Mouse (Mus musculus) heart, postnatal 0 days (tissue): ENCODE data around the gene Rrp8. TPM values are rescaled to one million over a fixed set of nuclear protein-coding genes. Genes with fewer than 3 reads are reported as not detected.

Experiments
- ATAC-seq: fragments of 200-750 bp; cut with Nextera tagmentation; 2 replicates; pipeline ENCODE4 v1.8.0; 2017; ENCODE audit warnings: low read depth, moderate number of reproducible peaks, moderate library complexity; ENCODE audit not compliant: insufficient read depth
- DNase-seq: peaks from one replicate; pipeline ENCODE4 v3.0.0-alpha.2; 2016; ENCODE audit warnings: low spot score
- H3K27ac ChIP-seq: fragments of 300-500 bp; sonication (generic); 2 replicates; pipeline ENCODE4 v1.5.1; 2014; ENCODE audit warnings: low read depth, mild to moderate bottlenecking
- H3K27me3 ChIP-seq: fragments of 300-500 bp; sonication (generic); 2 replicates; pipeline ENCODE4 v1.6.1; 2014; ENCODE audit warnings: low read length, mixed read lengths; ENCODE audit not compliant: control insufficient read depth, insufficient read depth
- H3K36me3 ChIP-seq: fragments of 300-500 bp; sonication (generic); replicated peaks from 2 replicates; pipeline ENCODE4 v1.6.1; 2014; ENCODE audit warnings: low read length, mixed read lengths; ENCODE audit not compliant: control insufficient read depth, insufficient read depth
- H3K4me1 ChIP-seq: fragments of 300-500 bp; sonication (generic); 2 replicates; pipeline ENCODE4 v1.6.1; 2014; ENCODE audit warnings: antibody characterized with exemption; ENCODE audit not compliant: control insufficient read depth, insufficient read depth
- H3K4me2 ChIP-seq: fragments of 300-500 bp; sonication (generic); 2 replicates; pipeline ENCODE4 v1.6.1; 2014; ENCODE audit warnings: low read depth, mild to moderate bottlenecking, low read length, moderate library complexity
- H3K4me3 ChIP-seq: fragments of 300-500 bp; sonication (generic); 2 replicates; pipeline ENCODE4 v1.5.1; 2014; ENCODE audit warnings: low read depth, low read length
- H3K9ac ChIP-seq: fragments of 300-500 bp; sonication (generic); replicated peaks from 2 replicates; pipeline ENCODE4 v1.6.1; 2014; ENCODE audit warnings: low read depth, low read length, mixed read lengths
- H3K9me3 ChIP-seq: fragments of 300-500 bp; sonication (generic); replicated peaks from 2 replicates; pipeline ENCODE4 v1.6.1; 2016; ENCODE audit warnings: low read length; ENCODE audit not compliant: control insufficient read depth
- CTCF ChIP-seq: IDR thresholded peaks from 2 replicates; pipeline ENCODE4 v1.5.1; 2016; ENCODE audit warnings: antibody characterized with exemption, control low read depth, low read depth
- EP300 ChIP-seq: IDR thresholded peaks from 2 replicates; pipeline ENCODE4 v1.6.1; 2016; ENCODE audit warnings: antibody characterized with exemption, low read depth
- WGBS: fragments of 180-500 bp; shearing (Covaris S2); extraction: QIAGEN DNeasy Blood & Tissue Kit; methylation state at CpG from one replicate; pipeline ENCODE4 v1.1.7; 2014; 5-methylcytosine and 5-hydroxymethylcytosine counted together
- polyA plus RNA-seq: library from polyadenylated mRNA; unstranded; fragments of >200 nt; fragmentation: Nextera tagmentation; extraction: Ambion mirVana; gene quantifications from 2 replicates; pipeline ENCODE4 v1.2.1, GENCODE M21; 2015
- total RNA-seq: library from RNA; depleted of rRNA; stranded (reverse); fragments of >200 nt; gene quantifications from 2 replicates; pipeline ENCODE4 v1.2.3, GENCODE M21; 2014; ENCODE audit warnings: low replicate concordance

The Rrp8 gene
- total and polyA plus RNA-seq, 2 experiments from 2014 or later, result 17.1 to 21.8 TPM

- no peak overlapping the region for H3K9ac ChIP-seq
- DNase-seq (peak; percentile 65), ATAC-seq (peak; percentile 73)
These were observed 40.8 kb upstream of the Rrp8 start for GRCm38 (mm10) chr7:105777797-105778552.

GRCm38 (mm10) chr7:105777316-105777715 lies 40.1 kb upstream of the Rrp8 start:
- H3K9ac ChIP-seq, result no peak overlapping the region
- 75% methylated on average over 1 of the region's 1 CpGs for WGBS

More at GRCm38 (mm10) chr7:105777797-105778552, 40.8 kb upstream of the Rrp8 start:
- Histone ChIP-seq H3K4me2 (peak overlapping the region; percentile 13), H3K36me3 (no peaks in the 10 kb centered on the region), H3K4me3 (no peak overlapping the region), H3K27ac (peak overlapping the region; percentile 76), H3K9me3 (no peaks in the 10 kb centered on the region), H3K27me3 (no peaks in the 10 kb centered on the region), H3K4me1 (no peaks in the 10 kb centered on the region)
- WGBS, result 39% methylated on average over 13 of the region's 13 CpGs
- TF ChIP-seq EP300, result no peak
- no peak for TF ChIP-seq CTCF

GRCm38 (mm10) chr7:105776026-105776425 lies 38.8 kb upstream of the Rrp8 start:
- Histone ChIP-seq H3K9ac (no peak overlapping the region), H3K9me3 (no peaks in the 10 kb centered on the region), H3K36me3 (peaks cover 14% of the 10 kb centered on the region; the same call in 1 of the 2 replicates), H3K4me1 (no peaks in the 10 kb centered on the region), H3K27ac (no peak overlapping the region), H3K27me3 (no peaks in the 10 kb centered on the region), H3K4me2 (no peak overlapping the region), H3K4me3 (no peak overlapping the region)
- DNase-seq (no peak), ATAC-seq (no peak)
- 76% methylated on average over 2 of the region's 2 CpGs for WGBS
- TF ChIP-seq CTCF (no peak), EP300 (no peak)

More at GRCm38 (mm10) chr7:105777316-105777715, 40.1 kb upstream of the Rrp8 start:
- Histone ChIP-seq H3K27ac (peak overlapping the region; percentile 76), H3K36me3 (0 out of 2 replicates have a peak, but pooled peaks cover 2% of the 10 kb centered on the region), H3K4me2 (no peak overlapping the region), H3K9me3 (no peaks in the 10 kb centered on the region), H3K4me3 (no peak overlapping the region), H3K4me1 (no peaks in the 10 kb centered on the region), H3K27me3 (no peaks in the 10 kb centered on the region)
- ATAC-seq (no peak), DNase-seq (no peak)
- TF ChIP-seq EP300 (no peak), CTCF (no peak)

- Histone ChIP-seq H3K4me3 (no peak overlapping the region), H3K4me1 (no peaks in the 10 kb centered on the region), H3K9me3 (no peaks in the 10 kb centered on the region), H3K4me2 (no peak overlapping the region), H3K27me3 (no peaks in the 10 kb centered on the region), H3K27ac (no peak overlapping the region), H3K36me3 (peaks cover 14% of the 10 kb centered on the region; the same call in 1 of the 2 replicates), H3K9ac (no peak overlapping the region)
- no peak for DNase-seq
- WGBS, result 55% methylated on average over 7 of the region's 8 CpGs
- peak; percentile 22; the same call in 1 of the 2 replicates for ATAC-seq
- TF ChIP-seq CTCF (no peak), EP300 (no peak)
These were observed 37.5 kb upstream of the Rrp8 start for GRCm38 (mm10) chr7:105774661-105775060.

GRCm38 (mm10) chr7:105773041-105773440 lies 35.9 kb upstream of the Rrp8 start:
- Histone ChIP-seq H3K36me3 (peaks cover 14% of the 10 kb centered on the region; the same call in 1 of the 2 replicates), H3K27ac (no peak overlapping the region), H3K9ac (no peak overlapping the region), H3K4me1 (no peaks in the 10 kb centered on the region), H3K4me3 (no peak overlapping the region), H3K27me3 (no peaks in the 10 kb centered on the region), H3K4me2 (no peak overlapping the region), H3K9me3 (no peaks in the 10 kb centered on the region)
- DNase-seq (no peak), ATAC-seq (no peak)
- WGBS, result 75% methylated on average over 5 of the region's 5 CpGs
- TF ChIP-seq CTCF (no peak), EP300 (no peak)
